Mouse (Mus musculus): ENCODE measurements around the gene Arhgap17. TPM values are rescaled to one million over a fixed set of nuclear protein-coding genes. Genes with fewer than 3 reads are reported as not detected.

The Arhgap17 gene
- total and polyA plus RNA-seq, 2 experiments from 2014 or later: 5.4 to 8.1 TPM

DNA sequence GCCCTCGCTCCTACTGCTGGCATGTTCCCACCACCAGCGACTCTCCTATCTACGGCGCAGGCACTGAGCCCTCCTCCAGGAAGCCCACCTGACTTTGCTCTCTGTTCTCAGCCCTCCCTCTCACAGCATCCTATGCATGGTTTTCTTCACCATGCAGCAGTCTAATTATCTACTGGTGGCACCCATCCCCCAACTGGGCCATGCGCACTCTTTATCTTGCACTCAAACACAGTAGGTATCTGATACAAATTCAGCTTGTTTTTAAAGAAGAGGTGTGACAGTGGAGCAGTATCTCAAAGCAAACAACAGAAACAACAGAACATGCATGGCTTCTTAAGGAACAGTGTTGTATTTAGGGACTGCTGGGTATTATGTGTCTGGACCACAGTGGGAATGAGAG, 43.7 kb downstream of the Arhgap17 start:
- Histone ChIP-seq H3K27ac (ENCODE audit: low read depth, low read length) (no peak overlapping the region), H3K36me3 (ENCODE audit: insufficient read depth) (peaks cover 18% of the 10 kb centered on the region), H3K4me1 (ENCODE audit: insufficient read depth) (no peaks in the 10 kb centered on the region), H3K27me3 (ENCODE audit: insufficient read depth, low read length) (no peaks in the 10 kb centered on the region), H3K4me3 (ENCODE audit: low read depth, low read length) (no peak overlapping the region), H3K9ac (no peak overlapping the region), H3K4me2 (ENCODE audit: low read depth) (no peak overlapping the region), H3K9me3 (ENCODE audit: low read length) (no peaks in the 10 kb centered on the region)
- no peak for DNase-seq
- TF ChIP-seq CTCF (IDR thresholded peaks at IDR 0.05; ENCODE audit: low read depth): no peak
- WGBS: 93% methylated on average over 5 of the region's 5 CpGs
- no peak for ATAC-seq

DNA sequence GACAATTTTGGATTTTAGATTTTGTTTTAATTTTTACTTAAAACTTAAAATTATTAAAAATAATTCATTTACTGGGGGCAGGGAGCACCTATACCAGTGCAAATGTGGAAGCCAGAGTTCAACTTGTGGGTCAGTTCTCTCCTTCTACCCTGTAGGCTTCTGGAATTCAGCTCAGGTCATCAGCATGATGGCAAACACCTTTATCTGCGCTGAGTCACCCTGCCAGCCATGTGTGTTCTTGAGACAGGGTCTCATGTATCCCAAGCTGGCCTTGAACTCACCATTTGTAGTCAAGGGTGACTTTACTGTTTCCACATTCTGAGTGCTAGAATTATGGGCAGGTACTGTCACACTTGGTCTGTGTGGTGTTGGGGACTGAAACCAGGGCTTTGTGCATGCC, 45.6 kb downstream of the Arhgap17 start:
- no peak overlapping the region for H3K9ac ChIP-seq
- TF ChIP-seq CTCF (IDR thresholded peaks at IDR 0.05; ENCODE audit: low read depth): no peak
- H3K4me2 ChIP-seq (ENCODE audit: low read depth): no peak overlapping the region
- no peak overlapping the region for H3K27ac ChIP-seq (ENCODE audit: low read depth, low read length)
- no peak overlapping the region for H3K4me3 ChIP-seq (ENCODE audit: low read depth, low read length)
- no peaks in the 10 kb centered on the region for H3K27me3 ChIP-seq (ENCODE audit: insufficient read depth, low read length)
- no peaks in the 10 kb centered on the region for H3K9me3 ChIP-seq (ENCODE audit: low read length)
- WGBS: 92% methylated on average over 1 of the region's 1 CpGs
- H3K4me1 ChIP-seq (ENCODE audit: insufficient read depth): no peaks in the 10 kb centered on the region
- ATAC-seq (no peak), DNase-seq (no peak)
- H3K36me3 ChIP-seq (ENCODE audit: insufficient read depth): peaks cover 28% of the 10 kb centered on the region

GRCm38 (mm10) chr7:123323388-123323787, 46.3 kb downstream of the Arhgap17 start:
- no peaks in the 10 kb centered on the region for H3K27me3 ChIP-seq (ENCODE audit: insufficient read depth, low read length)
- H3K4me3 ChIP-seq (ENCODE audit: low read depth, low read length): no peak overlapping the region
- ATAC-seq: no peak
- no peak for DNase-seq
- no peak for TF ChIP-seq CTCF (IDR thresholded peaks at IDR 0.05; ENCODE audit: low read depth)
- WGBS: 90% methylated on average over 2 of the region's 2 CpGs
- no peaks in the 10 kb centered on the region for H3K4me1 ChIP-seq (ENCODE audit: insufficient read depth)
- no peak overlapping the region for H3K27ac ChIP-seq (ENCODE audit: low read depth, low read length)
- peaks cover 34% of the 10 kb centered on the region for H3K36me3 ChIP-seq (ENCODE audit: insufficient read depth)
- no peak overlapping the region for H3K9ac ChIP-seq
- H3K9me3 ChIP-seq (ENCODE audit: low read length): no peaks in the 10 kb centered on the region
- no peak overlapping the region for H3K4me2 ChIP-seq (ENCODE audit: low read depth)

DNA sequence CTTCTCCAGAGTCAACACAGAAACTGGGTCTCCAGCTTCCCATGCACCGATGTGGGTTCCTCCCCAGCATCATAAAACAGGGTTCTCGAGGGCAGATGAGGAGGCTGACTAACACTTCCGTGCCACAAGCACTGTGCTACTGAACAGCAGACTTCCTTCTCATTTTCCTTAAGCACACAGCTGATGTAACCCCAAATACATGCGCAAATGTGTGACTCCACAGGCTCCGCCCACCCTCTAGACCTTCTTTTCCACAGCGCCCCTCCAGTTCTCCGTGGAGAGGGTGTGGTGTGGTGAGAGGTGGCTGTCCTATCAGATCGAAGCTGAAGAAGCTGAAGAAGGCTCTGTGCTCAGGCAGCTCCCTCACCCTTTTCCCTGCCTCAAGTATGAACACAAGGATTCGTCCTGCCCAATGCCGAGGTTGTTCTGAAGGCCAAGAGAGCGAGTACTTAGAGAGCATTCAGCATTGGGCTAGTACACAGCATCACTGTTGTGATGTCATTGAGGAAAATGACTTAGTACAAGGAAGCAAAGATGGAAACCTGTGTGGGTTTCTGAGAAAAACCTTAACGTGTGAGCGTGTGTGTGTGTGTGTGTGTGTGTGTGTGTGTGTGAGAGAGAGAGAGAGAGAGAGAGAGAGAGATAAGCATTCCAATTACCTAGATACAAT, 47.1 kb downstream of the Arhgap17 start:
- H3K27me3 ChIP-seq (ENCODE audit: insufficient read depth, low read length): no peaks in the 10 kb centered on the region
- WGBS: 87% methylated on average over 13 of the region's 13 CpGs
- no peak overlapping the region for H3K27ac ChIP-seq (ENCODE audit: low read depth, low read length)
- DNase-seq (no peak), ATAC-seq (no peak)
- H3K9me3 ChIP-seq (ENCODE audit: low read length): no peaks in the 10 kb centered on the region
- H3K36me3 ChIP-seq (ENCODE audit: insufficient read depth): peaks cover 39% of the 10 kb centered on the region
- H3K4me3 ChIP-seq (ENCODE audit: low read depth, low read length): no peak overlapping the region
- no peak for TF ChIP-seq CTCF (IDR thresholded peaks at IDR 0.05; ENCODE audit: low read depth)
- no peak overlapping the region for H3K4me2 ChIP-seq (ENCODE audit: low read depth)
- no peak overlapping the region for H3K9ac ChIP-seq
- no peaks in the 10 kb centered on the region for H3K4me1 ChIP-seq (ENCODE audit: insufficient read depth)

DNA sequence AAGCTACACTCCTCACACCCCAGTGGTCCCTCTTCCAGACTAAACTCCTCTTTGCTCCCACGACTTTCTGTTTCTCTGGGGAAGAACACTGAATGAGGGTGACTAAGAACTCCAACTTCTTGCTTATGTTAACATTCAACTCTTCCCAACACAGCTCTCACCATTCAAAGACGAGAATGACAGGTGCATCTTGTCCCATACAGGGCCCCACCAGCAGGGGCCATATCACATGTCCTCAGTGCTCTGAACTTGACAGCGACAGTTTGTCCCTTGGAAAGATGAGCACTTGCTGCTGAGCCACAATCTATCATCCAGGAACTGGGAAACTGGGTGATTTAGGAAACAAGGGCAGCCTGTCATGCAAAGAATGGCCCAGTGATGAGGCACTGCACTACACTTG, 57.0 kb downstream of the Arhgap17 start:
- H3K27ac ChIP-seq (ENCODE audit: low read depth, low read length): no peak overlapping the region
- peaks cover 51% of the 10 kb centered on the region for H3K36me3 ChIP-seq (ENCODE audit: insufficient read depth)
- no peak overlapping the region for H3K9ac ChIP-seq
- 87% methylated on average over 3 of the region's 3 CpGs for WGBS
- no peak for ATAC-seq
- H3K9me3 ChIP-seq (ENCODE audit: low read length): no peaks in the 10 kb centered on the region
- H3K4me1 ChIP-seq (ENCODE audit: insufficient read depth): no peaks in the 10 kb centered on the region
- no peak for TF ChIP-seq CTCF (IDR thresholded peaks at IDR 0.05; ENCODE audit: low read depth)
- no peak for DNase-seq
- no peaks in the 10 kb centered on the region for H3K27me3 ChIP-seq (ENCODE audit: insufficient read depth, low read length)
- H3K4me2 ChIP-seq (ENCODE audit: low read depth): no peak overlapping the region
- H3K4me3 ChIP-seq (ENCODE audit: low read depth, low read length): no peak overlapping the region

- WGBS: 63% methylated on average over 5 of the region's 5 CpGs
- no peak overlapping the region for H3K4me2 ChIP-seq (ENCODE audit: low read depth)
- no peak overlapping the region for H3K9ac ChIP-seq
- no peaks in the 10 kb centered on the region for H3K9me3 ChIP-seq (ENCODE audit: low read length)
- no peak for TF ChIP-seq CTCF (IDR thresholded peaks at IDR 0.05; ENCODE audit: low read depth)
- no peak overlapping the region for H3K4me3 ChIP-seq (ENCODE audit: low read depth, low read length)
- no peak overlapping the region for H3K27ac ChIP-seq (ENCODE audit: low read depth, low read length)
- no peak for ATAC-seq
- H3K4me1 ChIP-seq (ENCODE audit: insufficient read depth): no peaks in the 10 kb centered on the region
- H3K36me3 ChIP-seq (ENCODE audit: insufficient read depth): peaks cover 52% of the 10 kb centered on the region
- no peaks in the 10 kb centered on the region for H3K27me3 ChIP-seq (ENCODE audit: insufficient read depth, low read length)
- DNase-seq: no peak
Measured at GRCm38 (mm10) chr7:123311836-123312235, 57.9 kb downstream of the Arhgap17 start.

GRCm38 (mm10) chr7:123307887-123308558, 61.7 kb downstream of the Arhgap17 start:
- Histone ChIP-seq H3K4me2 (ENCODE audit: low read depth) (no peak overlapping the region), H3K36me3 (ENCODE audit: insufficient read depth) (peaks cover 58% of the 10 kb centered on the region), H3K9ac (no peak overlapping the region), H3K27me3 (ENCODE audit: insufficient read depth, low read length) (no peaks in the 10 kb centered on the region), H3K4me3 (ENCODE audit: low read depth, low read length) (no peak overlapping the region), H3K4me1 (ENCODE audit: insufficient read depth) (no peaks in the 10 kb centered on the region), H3K9me3 (ENCODE audit: low read length) (no peaks in the 10 kb centered on the region), H3K27ac (ENCODE audit: low read depth, low read length) (no peak overlapping the region)
- 91% methylated on average over 4 of the region's 4 CpGs for WGBS
- DNase-seq: no peak
- no peak for ATAC-seq
- TF ChIP-seq CTCF (IDR thresholded peaks at IDR 0.05; ENCODE audit: low read depth): no peak

Measured in forebrain, postnatal 0 days (tissue).